Mouse (Mus musculus) limb, embryonic 13.5 days (tissue): Measurements from ENCODE around the gene Rint1. TPM values are rescaled to one million over a fixed set of nuclear protein-coding genes. Genes with fewer than 3 reads are reported as not detected.

Source experiments
- polyA plus RNA-seq: library from polyadenylated mRNA; unstranded; fragments of >200 nt; fragmentation: Nextera tagmentation; extraction: Ambion mirVana; gene quantifications from 2 replicates; pipeline ENCODE4 v1.2.1, GENCODE M21; 2015

Gene Rint1
- polyA plus RNA-seq, 1 experiment from 2014 or later = 46.8 TPM

Other genes with a start within 250 kb of the Rint1 start
- 73.6 and 73.7 TPM in 2 replicates for gene Srpk2, start 103.1 kb upstream of the Rint1 start, polyA plus RNA-seq
- gene Pus7, start 4.0 kb upstream of the Rint1 start, polyA plus RNA-seq = 28.7 and 32.1 TPM in 2 replicates
- gene Tomm7, start 56.5 kb downstream of the Rint1 start, polyA plus RNA-seq = 107 and 108 TPM in 2 replicates
- 27.7 and 33.8 TPM in 2 replicates for gene Fam126a, start 243.0 kb downstream of the Rint1 start, polyA plus RNA-seq